Mouse (Mus musculus): ENCODE measurements at regions not wholly inside any gene's neighbourhood (a gene's known extent, or its start where the extent isn't known, plus 50 kb on each side); places are given as distances from the start of the nearest gene placed in this dataset.
"Not testable (repeated sequence)": the region's sequence is repeated elsewhere in the genome, so short reads cannot be mapped to it uniquely, and the experiment has no call there.

DNA sequence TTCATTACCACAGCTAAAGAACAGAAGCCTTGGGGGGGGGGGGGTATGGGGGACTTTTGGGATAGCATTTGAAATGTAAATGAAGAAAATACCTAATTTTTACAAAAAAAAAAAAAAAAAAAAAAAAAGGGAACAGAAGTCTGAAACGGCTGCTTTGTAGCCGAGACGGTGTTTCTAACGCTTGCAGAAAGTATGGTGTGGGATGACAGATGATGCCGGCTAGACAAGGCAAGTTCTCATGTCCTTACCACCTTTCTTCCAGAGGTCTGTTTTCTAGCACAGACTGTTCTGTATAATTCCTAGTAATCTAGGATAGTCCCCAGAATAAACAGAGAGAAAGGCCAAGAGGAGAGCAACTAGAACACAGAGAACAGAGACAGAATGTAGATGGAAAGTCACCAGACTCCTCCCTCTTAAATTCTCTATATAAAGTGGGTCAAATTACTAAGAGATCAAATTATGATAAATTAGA, 67.2 kb upstream of the Chd2 start:
- DNase-seq (ENCODE audit: low read depth, low spot score): no peak

DNA sequence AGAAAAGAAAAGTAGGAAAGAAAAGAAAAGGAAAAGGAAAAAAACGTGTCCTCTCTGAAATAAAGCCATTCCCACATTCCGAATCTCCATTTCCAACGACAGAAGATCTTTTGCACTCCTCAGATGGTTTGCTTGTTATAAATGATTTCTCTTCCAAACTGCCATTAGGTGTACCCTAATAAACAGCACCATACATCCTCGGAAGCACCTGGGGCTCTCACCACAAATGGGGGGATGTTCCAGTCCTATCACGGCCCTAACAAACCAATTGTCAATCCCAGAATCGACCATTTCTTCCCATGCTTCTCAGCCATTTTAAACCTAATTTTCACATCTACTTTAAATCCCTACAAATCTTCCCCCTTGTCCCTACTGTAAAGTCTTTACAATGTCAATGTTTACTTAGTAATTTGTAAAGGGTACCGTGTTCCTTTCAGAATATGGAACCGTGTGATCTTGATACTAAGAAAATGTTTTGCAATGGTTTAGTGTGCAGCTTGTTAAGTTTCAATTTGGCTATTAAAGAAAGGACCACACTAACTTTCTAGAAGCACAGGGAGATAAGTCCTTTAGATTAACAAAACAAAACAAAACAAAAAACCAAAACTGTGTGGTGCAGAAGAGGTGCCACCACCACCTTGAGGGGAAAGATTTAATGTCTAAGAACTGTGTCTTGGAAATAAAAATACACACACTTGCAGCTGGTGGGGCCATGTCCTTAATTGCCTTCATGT, 66.6 kb upstream of the Chd2 start:
- DNase-seq (ENCODE audit: low read depth, low spot score): no peak

DNA sequence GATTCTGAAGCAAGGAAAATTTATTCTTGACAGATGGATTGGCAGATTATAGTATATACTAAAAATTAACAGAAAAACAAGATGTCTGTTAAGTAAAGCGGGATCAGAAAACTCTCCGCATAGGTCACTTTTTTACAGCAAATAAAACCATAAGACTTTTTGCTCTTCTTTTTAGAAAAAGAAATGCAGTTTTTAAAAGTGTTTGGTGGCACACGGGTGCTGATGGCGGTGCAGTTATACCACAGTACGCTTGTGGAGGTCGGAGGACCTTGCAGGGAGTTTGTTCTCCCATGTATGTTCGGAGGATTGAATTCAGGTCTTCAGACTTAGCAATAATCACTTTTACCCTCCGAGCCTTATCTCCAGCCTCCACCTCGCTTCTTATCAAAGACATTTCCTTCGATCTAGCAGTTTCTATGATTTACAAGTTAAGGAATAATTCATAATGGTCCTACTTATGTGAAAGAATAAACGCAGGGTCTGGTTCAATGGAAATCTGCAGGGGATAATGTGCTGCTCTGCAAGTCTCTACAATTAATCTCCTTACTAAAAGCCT, 65.9 kb upstream of the Chd2 start:
- DNase-seq (ENCODE audit: low read depth, low spot score): peak; percentile 12

DNA sequence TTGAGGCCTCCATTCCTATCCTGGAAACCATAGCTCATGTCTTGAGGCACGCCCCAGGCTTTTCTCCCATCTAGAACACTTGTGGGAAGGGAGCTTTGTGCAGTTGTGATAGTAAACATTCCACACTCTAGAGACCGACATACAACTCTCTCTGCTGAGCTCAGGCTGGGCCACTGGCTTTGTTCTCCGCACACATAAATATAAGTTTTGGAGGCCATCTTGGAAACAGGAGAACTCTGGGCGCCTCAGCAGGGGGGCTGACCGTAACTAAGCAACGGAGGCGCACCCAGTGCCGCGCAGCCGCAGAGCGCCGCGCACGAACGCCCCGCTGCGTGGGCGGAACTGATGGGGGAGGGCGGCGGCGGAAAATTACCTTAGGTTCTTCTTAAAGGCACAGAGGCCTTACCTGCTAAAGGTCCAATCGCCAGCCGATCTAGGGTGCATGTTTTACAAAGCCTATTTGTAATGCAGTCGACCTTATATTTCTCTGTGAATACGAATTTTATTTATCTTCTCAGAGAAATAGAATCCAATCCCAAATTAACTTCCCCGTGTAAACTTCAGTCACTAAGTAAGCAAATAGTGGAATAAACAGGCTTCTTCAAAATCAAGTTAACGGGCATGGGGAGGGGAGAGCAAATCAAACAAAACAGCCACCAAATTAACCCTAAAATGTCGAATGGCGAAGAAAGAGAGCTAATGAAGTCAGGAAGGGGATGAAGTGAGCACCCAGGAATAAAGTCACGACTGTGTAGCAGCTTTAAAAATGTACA, 65.2 kb upstream of the Chd2 start:
- DNase-seq (ENCODE audit: low read depth, low spot score): peak; percentile 94

DNA sequence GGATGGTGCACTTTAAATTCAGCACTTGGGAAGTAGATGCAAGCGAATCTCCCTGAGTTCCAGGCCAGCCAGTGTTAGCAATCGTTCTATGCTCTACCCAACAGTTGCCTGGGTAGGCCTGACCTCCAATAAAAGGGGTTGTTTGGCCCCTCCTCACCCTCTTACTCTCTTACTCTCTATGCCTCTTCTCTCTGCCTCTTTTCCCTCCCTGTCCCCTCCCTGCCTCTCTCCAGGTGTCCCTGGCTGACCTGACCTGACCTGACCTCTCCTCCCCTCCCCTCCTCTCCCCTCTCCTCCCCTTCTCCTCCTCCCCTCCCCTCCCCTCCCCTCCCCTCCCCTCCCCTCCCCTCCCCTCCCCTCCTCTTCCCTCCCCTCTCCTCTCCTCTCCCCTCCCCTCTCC, 63.0 kb upstream of the Chd2 start:
- DNase-seq (ENCODE audit: low read depth, low spot score): peak; percentile 64

DNA sequence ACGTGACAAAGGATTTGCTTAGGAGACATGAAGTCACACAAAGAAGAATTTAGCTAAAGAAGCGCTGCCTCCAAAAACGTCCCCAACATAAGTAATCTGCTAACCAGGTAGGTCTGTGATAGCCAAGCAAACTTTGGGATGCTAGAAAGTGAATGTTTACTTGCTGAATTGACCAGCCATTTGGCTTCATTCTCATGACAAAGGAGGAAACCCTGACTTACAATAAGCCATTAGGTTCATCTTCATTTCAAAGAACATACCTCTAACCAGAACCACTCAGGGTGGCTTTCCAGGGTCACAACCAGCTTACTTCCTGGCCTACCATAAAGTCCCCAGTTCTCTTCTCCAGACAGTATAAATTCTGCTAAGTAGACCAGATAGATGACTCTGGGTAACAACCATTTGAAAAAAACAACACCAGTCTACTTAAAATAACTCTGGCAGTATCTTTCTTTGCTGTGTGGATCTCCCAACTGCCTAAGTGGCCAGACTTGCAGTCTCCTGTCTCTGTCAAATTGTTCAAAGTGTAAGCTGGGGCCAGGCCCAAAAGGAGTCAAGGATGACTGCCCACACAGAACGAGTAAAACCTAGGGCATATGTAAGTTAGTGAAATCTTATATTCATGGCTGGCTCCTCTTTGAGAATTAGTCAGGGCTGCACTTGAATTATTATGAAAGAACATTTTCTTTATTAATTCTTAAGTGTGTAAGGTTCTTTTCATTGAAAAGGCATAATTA, 61.4 kb upstream of the Chd2 start:
- peak; percentile 91 for DNase-seq (ENCODE audit: low read depth, low spot score)

DNA sequence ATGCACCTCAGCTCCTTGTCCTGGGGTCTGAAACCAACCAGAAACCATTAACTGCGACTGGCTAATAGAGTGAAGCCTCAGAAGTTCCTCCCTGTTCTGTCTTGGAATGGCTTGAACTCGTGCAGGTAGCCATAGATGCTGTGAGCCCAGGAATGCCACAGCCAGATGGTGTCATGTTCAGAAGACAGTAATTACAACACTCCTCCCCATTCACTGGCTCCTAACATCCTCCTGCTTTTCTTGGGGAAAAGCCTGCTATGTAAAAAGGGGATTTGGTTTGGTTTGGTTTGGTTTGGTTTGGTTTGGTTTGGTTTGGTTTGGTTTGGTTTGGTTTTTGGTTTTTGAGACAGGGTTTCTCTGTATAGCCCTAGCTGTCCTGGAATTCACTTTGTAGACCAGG, 59.7 kb upstream of the Chd2 start:
- DNase-seq (ENCODE audit: low read depth, low spot score): no peak

DNA sequence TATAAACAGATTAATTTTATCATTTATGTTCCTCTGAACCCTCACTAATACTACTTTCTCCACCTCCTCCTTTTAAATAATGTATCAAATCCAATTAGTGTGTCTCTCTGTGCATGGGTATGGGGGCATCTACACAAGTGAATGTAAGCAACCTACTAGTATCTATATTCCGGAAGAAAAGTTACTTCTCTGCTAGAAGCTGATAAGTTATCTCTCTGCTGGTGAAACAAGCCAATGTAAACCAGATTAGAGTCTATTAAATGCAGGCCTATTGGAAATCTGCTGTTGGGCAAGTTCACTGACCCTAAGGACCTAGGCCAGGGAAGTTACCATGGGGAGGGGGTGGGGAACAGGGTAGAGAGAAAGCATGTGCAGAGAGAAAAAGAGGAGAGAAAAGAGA, 59.1 kb upstream of the Chd2 start:
- DNase-seq (ENCODE audit: low read depth, low spot score): no peak

DNA sequence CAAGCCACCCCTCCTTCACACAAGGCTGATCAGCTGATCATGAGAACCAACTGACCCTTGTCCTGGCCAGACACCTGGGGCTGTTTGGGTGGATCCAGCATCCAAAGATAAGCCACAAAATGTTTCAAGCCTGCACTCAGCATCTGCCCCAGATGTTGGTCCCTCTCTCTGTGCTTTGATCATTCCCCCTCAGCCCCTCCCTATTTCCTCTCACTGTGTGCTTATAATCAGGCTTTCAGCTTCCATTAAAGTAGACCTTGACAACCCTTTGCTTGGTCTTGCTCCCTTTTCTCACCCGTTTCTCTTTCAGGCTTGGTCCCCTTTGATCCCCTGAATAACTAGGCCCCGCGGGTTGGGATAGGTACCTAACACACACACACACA, 58.4 kb upstream of the Chd2 start:
- not testable (repeated sequence) for DNase-seq (ENCODE audit: low read depth, low spot score)

DNA sequence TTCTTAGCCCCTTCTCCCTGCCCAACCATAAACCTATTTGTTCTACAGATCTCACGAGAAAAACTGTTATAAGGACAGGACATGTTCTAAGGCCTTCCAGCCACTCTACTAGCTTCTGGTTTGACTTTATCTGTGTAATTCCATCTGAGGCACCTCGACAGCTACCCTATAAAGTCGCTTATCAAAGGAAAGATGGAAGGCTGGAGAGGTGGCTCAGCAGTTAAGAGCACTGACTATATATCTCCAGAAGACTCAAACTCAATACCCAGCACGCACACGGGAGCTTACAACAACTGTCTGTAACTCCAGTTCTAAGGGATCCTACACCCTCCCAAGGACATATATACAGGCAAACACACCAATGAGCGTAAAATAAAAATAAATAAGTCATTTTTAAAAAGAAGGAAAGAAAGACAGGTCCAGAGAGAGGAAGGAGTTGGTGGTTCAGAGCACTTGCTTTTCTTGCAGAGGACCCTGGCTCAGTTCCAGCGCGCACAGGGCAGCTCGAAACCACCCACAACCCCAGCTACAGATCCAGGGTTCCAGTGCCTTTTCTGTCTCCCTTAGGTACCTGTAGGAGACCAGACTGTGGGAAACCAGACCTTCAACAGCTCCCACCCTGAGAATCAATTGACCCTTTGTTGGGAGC, 57.8 kb upstream of the Chd2 start:
- no peak for DNase-seq (ENCODE audit: low read depth, low spot score)

DNA sequence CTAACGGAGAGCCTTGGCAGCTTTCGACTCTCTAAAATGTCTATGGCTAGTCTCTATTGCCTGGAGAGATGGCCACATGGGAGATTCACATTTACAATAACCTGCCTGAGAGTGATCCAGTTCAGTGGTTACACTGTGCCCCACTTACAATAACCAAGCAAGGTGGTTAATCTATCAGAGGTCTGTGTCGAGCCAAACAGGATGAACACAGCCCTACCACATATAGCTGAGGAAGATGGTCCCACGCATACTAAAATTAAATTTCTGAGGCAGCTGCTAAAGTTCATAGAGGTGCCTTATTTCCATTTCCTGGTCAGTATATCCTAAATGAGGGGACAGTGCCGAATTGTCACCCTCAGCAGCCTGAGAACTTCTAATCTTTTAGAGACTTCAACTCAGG, 56.3 kb upstream of the Chd2 start:
- no peak for DNase-seq (ENCODE audit: low read depth, low spot score)

DNA sequence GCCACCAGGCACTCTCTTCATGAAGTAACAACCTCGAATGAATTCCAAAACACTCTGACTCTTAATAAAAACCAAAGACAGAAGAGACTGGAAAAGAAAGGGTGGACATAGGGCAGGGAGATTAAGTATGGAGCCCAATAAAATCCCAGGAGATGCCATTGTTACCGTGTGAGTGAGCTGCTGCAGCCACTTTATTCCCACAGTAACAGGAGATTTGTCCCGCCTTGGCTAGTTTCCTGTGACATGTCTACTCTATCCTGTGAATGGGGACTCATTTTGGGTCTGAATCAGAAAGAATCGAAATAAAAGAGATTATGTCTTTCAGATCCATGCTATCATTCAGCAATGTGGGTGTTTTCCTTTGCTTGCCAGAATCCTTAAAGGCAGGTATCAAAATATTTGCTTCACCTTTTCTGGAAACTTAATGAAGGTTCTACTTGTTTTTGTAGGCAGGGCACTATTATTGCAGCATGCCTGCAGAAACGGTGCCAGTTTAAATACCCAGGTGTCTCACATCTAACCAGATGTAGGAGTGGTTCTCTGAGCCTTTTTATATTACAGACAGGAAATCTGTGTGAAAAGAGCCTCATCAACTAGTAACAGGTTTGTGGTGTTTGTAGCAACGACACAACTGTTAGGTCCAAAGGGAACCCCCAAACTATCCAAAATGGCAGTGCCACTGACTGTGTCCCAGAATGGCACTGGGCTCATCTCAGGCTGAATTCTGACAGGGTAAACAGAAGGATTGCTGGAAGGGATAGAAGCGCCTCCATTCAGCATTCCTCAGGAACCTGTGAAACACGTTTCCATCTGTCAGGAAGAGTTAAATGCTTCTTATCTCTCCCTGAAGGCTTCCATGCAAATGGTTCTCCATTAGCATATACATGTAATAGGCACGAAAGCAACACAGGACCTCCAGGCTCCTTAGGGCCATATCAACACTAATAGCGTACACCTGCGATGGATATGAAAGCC, 55.5 kb upstream of the Chd2 start:
- no peak for DNase-seq (ENCODE audit: low read depth, low spot score)

DNA sequence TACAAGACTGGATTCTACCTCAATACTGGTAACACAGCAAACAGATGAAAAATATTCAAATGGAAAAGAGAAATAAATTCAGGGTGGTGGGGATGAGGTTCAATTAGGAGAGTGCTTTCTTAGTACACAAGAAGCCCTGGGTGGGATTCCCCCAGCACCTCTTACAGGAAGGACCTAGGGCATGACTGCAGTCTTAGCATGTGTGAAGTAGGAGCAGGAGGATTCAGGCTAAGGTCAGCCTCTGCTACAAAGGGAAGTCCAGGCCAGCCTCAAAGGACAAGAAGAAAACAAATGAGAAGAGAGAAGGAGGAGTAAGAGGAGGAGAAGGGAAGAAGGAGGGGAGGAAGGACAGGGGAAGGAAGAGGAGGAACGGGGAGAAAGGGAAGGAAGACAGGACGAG, 54.8 kb upstream of the Chd2 start:
- no peak for DNase-seq (ENCODE audit: low read depth, low spot score)

DNA sequence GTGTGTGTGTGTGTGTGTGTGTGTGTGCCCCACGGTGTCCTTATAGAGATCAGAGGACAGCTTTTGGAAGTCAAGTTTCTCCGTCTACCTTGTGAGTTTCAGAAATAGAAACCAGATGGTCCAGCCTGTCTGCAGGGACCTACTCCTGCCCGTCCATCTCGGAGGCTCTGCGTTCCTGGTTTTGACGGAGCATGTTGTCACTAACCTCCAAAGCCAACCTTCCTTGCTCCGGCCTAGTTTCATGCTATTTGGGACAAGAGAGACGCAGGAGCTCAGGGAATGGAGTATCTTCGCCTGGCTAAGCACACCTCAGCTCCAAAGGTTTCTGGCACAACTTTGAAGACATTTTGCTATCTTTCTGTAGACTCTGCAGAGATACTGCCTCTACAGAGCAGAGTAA, 54.2 kb upstream of the Chd2 start:
- DNase-seq (ENCODE audit: low read depth, low spot score): no peak

DNA sequence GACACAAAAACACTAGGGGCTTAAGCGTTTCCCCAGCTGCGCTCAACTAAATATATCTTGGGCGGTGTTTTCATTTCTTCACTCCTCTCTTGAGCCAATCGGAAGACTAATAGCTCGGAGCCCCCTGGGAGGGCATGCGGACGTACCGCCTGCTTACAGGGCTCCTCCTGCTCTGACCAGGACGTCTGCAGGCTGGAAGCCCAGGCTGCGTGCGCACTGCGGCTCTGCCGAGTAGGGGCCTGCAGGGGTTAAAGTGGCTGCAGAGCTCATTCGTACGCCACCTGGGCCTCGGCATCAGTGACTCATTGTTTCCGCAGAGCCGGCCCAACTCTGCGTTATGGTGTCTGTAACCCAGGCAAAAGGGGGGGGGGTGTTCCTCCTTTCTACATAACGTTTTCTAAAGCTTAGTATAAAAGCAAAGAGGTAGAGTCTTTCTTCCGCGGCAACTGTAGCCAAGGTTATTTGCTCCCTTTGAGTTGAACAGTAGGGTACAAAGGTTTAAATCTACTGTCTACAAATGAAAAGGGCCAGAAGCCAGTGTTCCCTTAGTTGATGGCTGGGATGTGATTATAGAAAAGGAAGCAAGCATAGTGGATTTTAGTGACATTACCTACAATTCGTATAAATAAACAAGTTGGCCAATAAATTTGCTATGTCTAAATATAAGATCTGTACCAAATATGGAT, 53.7 kb upstream of the Chd2 start:
- peak; percentile 90 for DNase-seq (ENCODE audit: low read depth, low spot score)

DNA sequence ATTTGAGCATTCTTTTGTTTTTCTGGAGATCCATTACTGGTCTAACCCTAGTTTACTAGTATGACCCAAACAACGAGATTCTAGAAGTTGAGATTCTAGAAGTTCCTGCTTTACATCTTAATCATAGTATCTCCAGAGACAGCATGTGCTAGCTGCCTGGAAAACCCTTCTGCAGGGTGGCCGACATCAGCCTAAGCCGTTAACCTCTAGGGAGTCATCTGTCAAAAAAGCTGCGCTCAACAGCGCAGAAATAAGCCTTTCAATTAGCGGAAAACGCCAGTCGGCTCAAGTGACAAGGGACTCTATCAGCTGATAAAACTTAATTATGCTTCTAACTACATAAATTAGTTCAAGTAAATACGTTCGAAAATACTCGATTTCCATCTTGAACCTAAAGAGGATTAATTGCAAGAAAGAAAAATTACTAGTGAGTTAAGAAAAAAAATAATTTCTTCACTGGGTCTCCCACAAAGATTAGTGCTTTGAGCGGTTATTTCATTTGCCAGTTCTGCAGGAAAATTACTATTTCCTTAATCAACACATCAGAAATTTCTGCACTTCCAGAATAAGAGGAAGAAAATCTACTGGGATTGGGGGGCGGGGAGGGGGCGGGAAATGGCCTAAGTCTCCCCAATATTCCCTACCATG, 53.0 kb upstream of the Chd2 start:
- no peak for DNase-seq (ENCODE audit: low read depth, low spot score)

DNA sequence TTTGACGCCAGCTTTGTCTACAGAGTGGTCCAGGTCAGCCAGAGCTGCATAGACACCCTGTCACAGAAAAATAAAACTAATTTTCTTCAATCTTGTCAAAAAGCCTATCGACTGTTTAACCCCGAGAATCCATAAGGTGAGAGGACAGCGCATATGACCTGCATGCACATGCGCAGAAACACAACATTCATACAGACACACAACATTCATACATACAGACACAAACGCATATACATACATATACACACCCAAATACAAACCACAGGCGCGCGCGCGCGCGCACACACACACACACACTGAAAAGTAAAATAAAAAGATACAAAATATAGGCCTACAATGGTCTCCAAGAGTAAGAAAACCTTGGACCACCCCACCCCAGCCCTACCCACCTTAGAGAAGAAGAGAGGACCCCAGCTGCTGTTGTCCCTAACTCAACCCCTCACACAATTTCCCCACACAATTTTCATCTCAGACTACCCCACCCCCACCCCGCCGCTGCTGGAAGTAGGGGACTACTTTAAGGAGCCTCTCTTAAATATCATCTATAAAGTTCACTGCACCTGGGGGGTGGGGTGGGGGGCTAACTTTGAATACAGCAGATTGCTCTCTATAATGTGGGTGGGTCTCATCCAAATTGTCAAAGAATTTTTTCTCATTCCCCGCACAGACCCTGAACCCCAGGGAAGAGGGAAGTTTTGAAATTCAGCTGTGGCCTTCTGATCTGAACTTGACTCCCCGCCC, 52.2 kb upstream of the Chd2 start:
- no peak for DNase-seq (ENCODE audit: low read depth, low spot score)

DNA sequence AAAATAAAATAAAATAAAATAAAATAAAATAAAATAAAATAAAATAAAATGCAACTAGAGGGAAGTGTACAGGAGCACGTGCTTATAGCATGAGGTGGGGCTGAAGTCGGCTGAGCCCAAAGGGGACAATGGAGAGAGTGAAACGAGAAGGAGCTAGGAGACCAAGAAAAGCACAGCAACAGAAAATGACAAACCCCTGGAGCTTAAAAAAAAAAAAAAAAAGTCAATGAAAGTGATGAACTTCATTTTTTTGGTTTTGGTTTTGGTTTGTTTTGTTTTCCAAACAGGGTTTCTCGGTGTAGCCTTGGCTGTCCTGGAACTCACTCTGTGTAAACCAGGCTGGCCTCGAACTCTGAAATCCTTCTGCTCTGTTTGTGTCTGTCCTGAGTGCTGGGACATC, 51.2 kb upstream of the Chd2 start:
- no peak for DNase-seq (ENCODE audit: low read depth, low spot score)
